Mouse (Mus musculus) liver, embryonic 16.5 days (tissue): ENCODE measurements around the gene Pik3r5. TPM values are rescaled to one million over a fixed set of nuclear protein-coding genes. Genes with fewer than 3 reads are reported as not detected.

Experiments
- ATAC-seq: fragments of 200-750 bp; cut with Nextera tagmentation; 2 replicates; pipeline ENCODE4 v1.8.0; 2017; ENCODE audit warnings: low read depth, mild to moderate bottlenecking, moderate number of reproducible peaks, moderate library complexity
- H3K27ac ChIP-seq: fragments of 300-500 bp; sonication (generic); 2 replicates; pipeline ENCODE4 v1.5.1; 2014; ENCODE audit warnings: mild to moderate bottlenecking, low read length
- H3K27me3 ChIP-seq: fragments of 300-500 bp; sonication (generic); 2 replicates; pipeline ENCODE4 v1.6.1; 2014; ENCODE audit warnings: low read depth, low read length, mixed read lengths; ENCODE audit not compliant: control insufficient read depth, insufficient read depth
- H3K36me3 ChIP-seq: fragments of 300-500 bp; sonication (generic); 2 replicates; pipeline ENCODE4 v1.6.1; 2014; ENCODE audit warnings: mild to moderate bottlenecking; ENCODE audit not compliant: control insufficient read depth, insufficient read depth
- H3K4me1 ChIP-seq: fragments of 300-500 bp; sonication (generic); 2 replicates; pipeline ENCODE4 v1.6.1; 2014; ENCODE audit warnings: low read depth, low read length, mixed read lengths; ENCODE audit not compliant: control insufficient read depth
- H3K4me2 ChIP-seq: fragments of 300-500 bp; sonication (generic); 2 replicates; pipeline ENCODE4 v1.6.1; 2014; ENCODE audit warnings: low read depth, low read length, mixed read lengths
- H3K4me3 ChIP-seq: fragments of 300-500 bp; sonication (generic); 2 replicates; pipeline ENCODE4 v1.5.1; 2014; ENCODE audit warnings: low read depth, mild to moderate bottlenecking, low read length
- H3K9ac ChIP-seq: fragments of 300-500 bp; sonication (generic); 2 replicates; pipeline ENCODE4 v1.6.1; 2014; ENCODE audit warnings: low read depth, low read length
- H3K9me3 ChIP-seq: fragments of 300-500 bp; sonication (generic); replicated peaks from 2 replicates; pipeline ENCODE4 v1.6.1; 2016; ENCODE audit warnings: low read length; ENCODE audit not compliant: control insufficient read depth
- WGBS: fragments of 180-500 bp; shearing (Covaris S2); extraction: QIAGEN DNeasy Blood & Tissue Kit; methylation state at CpG from one replicate; pipeline ENCODE4 v1.1.7; 2014; ENCODE audit not compliant: insufficient replicate concordance; 5-methylcytosine and 5-hydroxymethylcytosine counted together
- polyA plus RNA-seq: library from polyadenylated mRNA; unstranded; fragments of >200 nt; fragmentation: Nextera tagmentation; extraction: Ambion mirVana; gene quantifications from 2 replicates; pipeline ENCODE4 v1.2.1, GENCODE M21; 2015

Pik3r5 gene
- polyA plus RNA-seq, 1 experiment from 2014 or later = 0.65 TPM

DNA sequence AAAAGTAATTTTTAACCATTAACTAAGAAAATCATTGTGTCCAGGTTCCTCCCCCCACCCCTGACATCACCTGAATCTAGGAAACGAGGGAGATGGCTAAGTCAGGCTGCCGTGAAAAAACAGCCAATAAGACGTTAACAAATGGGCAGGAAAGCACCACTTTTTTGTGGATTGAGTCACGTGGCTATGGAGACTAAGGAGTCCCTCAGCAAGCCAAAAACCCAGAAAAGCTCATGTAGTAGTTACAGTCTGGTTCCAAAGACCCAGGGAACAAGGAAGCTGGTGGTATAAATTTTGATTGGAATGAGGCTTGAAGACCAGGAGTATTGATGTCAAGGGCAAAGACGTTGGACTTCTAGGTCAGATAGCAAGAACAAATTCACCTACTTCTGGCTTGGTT lies 76.7 kb downstream of the Pik3r5 start:
- Histone ChIP-seq H3K4me3 (no peak overlapping the region), H3K4me1 (no peaks in the 10 kb centered on the region), H3K9ac (no peak overlapping the region), H3K36me3 (no peaks in the 10 kb centered on the region), H3K27ac (no peak overlapping the region), H3K27me3 (no peaks in the 10 kb centered on the region), H3K4me2 (no peak overlapping the region), H3K9me3 (no peaks in the 10 kb centered on the region)
- 40% methylated on average over 5 of the region's 5 CpGs for WGBS
- no peak for ATAC-seq

DNA sequence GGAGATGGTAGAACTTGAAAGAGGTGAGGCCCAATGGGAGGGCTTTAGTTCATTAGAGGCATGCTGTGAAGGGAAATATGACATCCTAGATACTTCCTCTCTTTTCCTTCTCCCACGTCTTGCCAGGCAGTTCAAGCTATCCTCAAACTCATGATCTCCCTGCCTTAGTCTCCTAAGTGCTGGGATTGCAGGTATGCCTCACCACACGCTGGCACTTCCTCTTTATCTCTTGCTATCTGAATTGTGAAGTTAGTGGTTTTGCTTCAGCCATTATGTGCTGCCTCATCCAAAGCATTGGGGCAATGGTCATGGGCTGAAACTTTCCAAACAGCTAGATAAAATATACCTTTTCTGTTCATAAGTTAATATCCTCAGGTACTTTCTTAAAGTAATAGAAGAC lies 77.3 kb downstream of the Pik3r5 start:
- H3K9me3 ChIP-seq = no peaks in the 10 kb centered on the region
- H3K4me3 ChIP-seq = no peak overlapping the region
- no peak overlapping the region for H3K9ac ChIP-seq
- H3K27me3 ChIP-seq = no peaks in the 10 kb centered on the region
- no peak overlapping the region for H3K27ac ChIP-seq
- no peaks in the 10 kb centered on the region for H3K36me3 ChIP-seq
- no peaks in the 10 kb centered on the region for H3K4me1 ChIP-seq
- H3K4me2 ChIP-seq = no peak overlapping the region
- 12% methylated on average over 2 of the region's 2 CpGs for WGBS
- no peak for ATAC-seq

DNA sequence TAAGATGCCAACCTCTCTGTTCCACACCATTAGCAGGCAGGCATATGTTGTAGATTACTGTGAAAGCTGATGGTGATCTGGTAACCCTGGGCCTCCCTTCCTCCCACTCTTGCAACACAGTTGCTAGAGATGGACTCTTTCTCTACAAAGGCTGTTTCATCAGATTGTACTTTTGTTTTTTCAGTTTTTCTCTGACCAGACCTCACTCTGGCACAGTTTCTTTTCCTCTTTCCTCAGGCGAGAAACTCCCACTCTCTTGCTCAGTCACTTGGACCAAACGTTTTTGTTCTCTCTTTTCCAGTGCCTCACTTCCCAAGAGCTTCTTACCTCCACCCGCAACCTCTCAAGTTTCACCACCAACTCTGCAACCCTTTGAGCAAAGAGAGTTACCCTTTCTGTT lies 82.0 kb downstream of the Pik3r5 start:
- Histone ChIP-seq H3K27me3 (no peaks in the 10 kb centered on the region), H3K27ac (no peak overlapping the region), H3K4me1 (no peaks in the 10 kb centered on the region), H3K4me3 (no peak overlapping the region), H3K9ac (no peak overlapping the region), H3K9me3 (no peaks in the 10 kb centered on the region), H3K36me3 (no peaks in the 10 kb centered on the region), H3K4me2 (no peak overlapping the region)
- WGBS = 32% methylated on average over 3 of the region's 3 CpGs
- ATAC-seq = no peak

DNA sequence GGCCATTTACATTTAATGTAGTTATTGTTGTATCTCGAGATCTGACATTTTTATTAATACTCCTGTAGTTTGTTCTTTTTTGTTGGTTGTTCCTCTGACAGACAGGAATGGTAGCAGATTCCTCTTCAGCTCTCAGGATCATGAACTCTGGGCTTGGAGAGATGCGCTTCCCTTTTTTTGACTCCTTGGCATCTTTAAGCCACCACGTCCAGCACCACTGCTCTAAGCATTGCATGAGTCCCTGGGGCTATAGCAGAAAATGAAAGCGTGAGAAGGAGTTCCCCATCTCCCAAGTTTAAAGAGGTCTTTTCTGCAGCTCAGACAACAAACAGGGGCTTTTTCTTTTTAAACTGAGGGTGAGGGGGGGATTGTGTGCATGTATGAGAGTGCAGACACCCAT lies 87.4 kb downstream of the Pik3r5 start:
- H3K4me2 ChIP-seq = no peak overlapping the region
- H3K36me3 ChIP-seq = no peaks in the 10 kb centered on the region
- no peaks in the 10 kb centered on the region for H3K27me3 ChIP-seq
- H3K9me3 ChIP-seq = no peaks in the 10 kb centered on the region
- H3K4me1 ChIP-seq = no peaks in the 10 kb centered on the region
- no peak overlapping the region for H3K9ac ChIP-seq
- H3K27ac ChIP-seq = no peak overlapping the region
- WGBS = 64% methylated on average over 4 of the region's 4 CpGs
- no peak overlapping the region for H3K4me3 ChIP-seq
- ATAC-seq = no peak

DNA sequence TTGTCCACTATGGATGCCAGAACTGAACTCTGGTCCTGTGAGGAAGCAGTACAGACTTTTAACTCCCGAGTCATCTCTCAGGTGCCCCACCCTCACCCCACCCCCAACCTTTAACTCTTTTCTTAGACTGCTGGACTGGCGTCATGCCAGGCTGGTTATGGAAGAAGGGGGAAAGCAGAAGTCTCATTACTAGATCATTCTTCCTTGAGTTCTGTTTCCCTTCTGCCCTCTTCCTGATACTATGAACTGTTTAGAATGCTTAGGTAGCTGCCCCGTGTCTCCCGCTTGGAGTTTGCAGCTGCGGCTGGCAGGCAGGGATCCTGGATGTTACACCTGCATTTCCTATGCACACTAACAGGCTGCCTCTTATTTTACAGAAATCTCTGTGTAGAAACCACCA lies 87.9 kb downstream of the Pik3r5 start:
- Histone ChIP-seq H3K27me3 (no peaks in the 10 kb centered on the region), H3K36me3 (no peaks in the 10 kb centered on the region), H3K9ac (no peak overlapping the region), H3K4me3 (no peak overlapping the region), H3K4me1 (no peaks in the 10 kb centered on the region), H3K9me3 (no peaks in the 10 kb centered on the region), H3K27ac (no peak overlapping the region), H3K4me2 (no peak overlapping the region)
- no peak for ATAC-seq
- WGBS = 67% methylated on average over 5 of the region's 5 CpGs

DNA sequence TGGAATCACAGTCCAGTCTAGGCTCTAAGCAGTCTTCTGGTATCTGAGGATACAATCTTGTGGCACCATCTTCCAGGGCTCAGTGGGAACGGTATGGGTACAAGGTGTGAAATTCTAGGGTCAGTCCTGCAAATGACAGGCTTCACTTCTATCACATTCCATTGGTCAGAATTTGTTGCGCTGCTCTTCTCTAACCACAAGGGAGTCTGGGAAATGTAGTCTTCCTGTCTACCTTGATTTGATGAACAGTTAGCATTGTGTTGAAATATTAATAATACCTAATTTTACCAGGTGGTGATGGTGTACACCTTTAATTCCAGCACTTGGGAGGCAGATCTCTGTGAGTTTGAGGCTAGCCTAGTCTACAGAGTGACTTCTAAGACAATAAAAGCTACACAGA lies 88.5 kb downstream of the Pik3r5 start:
- Histone ChIP-seq H3K4me3 (no peak overlapping the region), H3K27me3 (no peaks in the 10 kb centered on the region)
- no peak for ATAC-seq

DNA sequence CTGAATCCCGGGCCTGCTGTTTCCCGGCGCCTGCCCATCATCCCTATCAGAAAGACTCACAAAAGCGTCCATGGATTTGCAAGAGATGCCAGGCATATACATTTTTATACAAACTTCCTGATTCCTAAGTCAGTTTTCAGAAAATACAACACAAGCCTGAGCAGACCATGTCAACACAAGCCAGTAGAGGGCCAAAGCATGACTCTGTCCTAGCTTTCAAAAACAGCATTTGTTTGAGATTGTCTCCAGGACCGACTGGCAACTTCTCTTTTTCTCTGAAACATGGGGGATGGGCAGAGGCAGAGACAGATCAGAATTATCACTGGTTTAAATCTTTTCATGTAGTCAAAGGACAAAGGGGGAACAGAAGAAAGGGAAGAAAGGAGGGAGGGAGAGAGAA lies 89.4 kb downstream of the Pik3r5 start:
- H3K27ac ChIP-seq = no peak overlapping the region
- no peak overlapping the region for H3K9ac ChIP-seq
- no peak overlapping the region for H3K4me2 ChIP-seq
- no peaks in the 10 kb centered on the region for H3K27me3 ChIP-seq
- no peak overlapping the region for H3K4me3 ChIP-seq
- no peaks in the 10 kb centered on the region for H3K9me3 ChIP-seq
- H3K4me1 ChIP-seq = no peaks in the 10 kb centered on the region
- WGBS = 49% methylated on average over 5 of the region's 5 CpGs
- ATAC-seq = no peak
- no peaks in the 10 kb centered on the region for H3K36me3 ChIP-seq

More for the DNA sequence above, 88.5 kb downstream of the Pik3r5 start:
- H3K27ac ChIP-seq = no peak overlapping the region
- no peaks in the 10 kb centered on the region for H3K36me3 ChIP-seq
- H3K4me2 ChIP-seq = no peak overlapping the region
- no peaks in the 10 kb centered on the region for H3K9me3 ChIP-seq
- WGBS = 64% methylated on average over 2 of the region's 2 CpGs
- no peaks in the 10 kb centered on the region for H3K4me1 ChIP-seq
- H3K9ac ChIP-seq = no peak overlapping the region

DNA sequence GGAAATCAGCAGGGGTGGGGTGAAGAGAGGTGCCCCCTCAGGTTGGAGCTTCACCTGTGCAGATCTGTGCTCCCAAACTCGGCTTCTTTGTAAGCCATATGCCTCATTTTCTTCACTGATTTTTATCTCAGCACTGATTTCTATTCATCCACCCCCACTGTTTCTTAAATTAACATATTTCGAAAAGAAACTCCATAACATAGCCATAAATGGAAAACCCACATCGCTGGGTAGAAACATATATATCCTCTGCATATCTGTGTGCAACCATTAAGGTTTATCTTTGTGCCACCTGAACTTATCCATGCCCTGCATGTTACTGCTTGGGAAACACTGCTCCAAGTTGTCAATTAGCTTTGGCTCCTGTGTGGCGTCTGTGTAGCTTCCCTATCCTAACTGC lies 94.5 kb downstream of the Pik3r5 start:
- no peaks in the 10 kb centered on the region for H3K27me3 ChIP-seq
- H3K4me2 ChIP-seq = no peak overlapping the region
- H3K36me3 ChIP-seq = no peaks in the 10 kb centered on the region
- no peak for ATAC-seq
- no peaks in the 10 kb centered on the region for H3K9me3 ChIP-seq
- no peaks in the 10 kb centered on the region for H3K4me1 ChIP-seq
- 55% methylated on average over 4 of the region's 4 CpGs for WGBS
- H3K27ac ChIP-seq = no peak overlapping the region
- no peak overlapping the region for H3K4me3 ChIP-seq
- H3K9ac ChIP-seq = no peak overlapping the region

DNA sequence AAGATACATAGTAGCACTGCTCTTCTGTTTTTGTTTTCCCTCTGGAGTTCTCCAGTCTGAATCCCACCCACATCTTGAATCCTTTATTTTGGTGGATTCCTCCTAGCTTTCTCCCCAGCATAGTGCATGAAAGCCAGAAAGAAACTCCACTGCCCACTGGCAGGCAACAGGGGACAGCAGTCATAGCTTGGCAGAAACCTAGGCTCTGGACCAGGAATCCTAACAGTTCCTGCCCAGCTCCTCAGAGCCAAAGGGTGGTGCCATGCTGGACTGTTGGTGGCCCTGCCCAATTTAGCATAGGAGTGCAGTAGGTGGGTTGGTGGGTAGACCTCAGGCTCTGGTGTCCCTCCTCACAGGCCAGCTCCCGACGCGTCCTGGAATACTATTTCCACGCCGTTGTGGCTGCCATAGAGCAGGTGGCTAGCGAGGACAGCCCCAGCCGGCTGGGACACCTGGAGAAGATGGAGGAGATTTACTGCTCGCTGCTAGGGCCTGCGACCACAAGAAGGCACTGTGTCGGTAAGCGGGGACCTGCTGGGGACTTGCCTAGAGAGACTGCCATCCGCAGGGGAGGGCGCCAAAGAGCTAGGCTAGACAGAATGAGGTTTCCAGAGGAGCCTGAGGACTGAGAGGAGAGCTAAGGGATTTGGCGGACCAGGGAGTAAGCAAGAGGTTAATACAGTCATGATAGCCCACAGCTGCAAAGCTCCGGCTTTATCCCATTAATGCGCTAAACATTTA lies 99.3 kb downstream of the Pik3r5 start:
- 53% methylated on average over 16 of the region's 16 CpGs for WGBS
- no peak overlapping the region for H3K9ac ChIP-seq
- H3K36me3 ChIP-seq = no peaks in the 10 kb centered on the region
- H3K4me2 ChIP-seq = no peak overlapping the region
- no peaks in the 10 kb centered on the region for H3K4me1 ChIP-seq
- no peaks in the 10 kb centered on the region for H3K27me3 ChIP-seq
- no peak overlapping the region for H3K27ac ChIP-seq
- H3K9me3 ChIP-seq = no peaks in the 10 kb centered on the region
- no peak overlapping the region for H3K4me3 ChIP-seq
- no peak for ATAC-seq
